Mouse (Mus musculus) cortical plate, adult 2 months (tissue): Measurements from ENCODE around the gene Btbd35f6.
"Not testable (repeated sequence)": the region's sequence is repeated elsewhere in the genome, so short reads cannot be mapped to it uniquely, and the experiment has no call there.

Experiments
- CTCF ChIP-seq: fragments of 200-500 bp; IDR thresholded peaks from 2 replicates; pipeline ENCODE4 v1.5.1; 2011; ENCODE audit warnings: mild to moderate bottlenecking, control low read depth, low read length; ENCODE audit not compliant: insufficient read depth; ENCODE audit errors: extremely low read depth
- POLR2A ChIP-seq: fragments of 200-500 bp; IDR thresholded peaks from 2 replicates; pipeline ENCODE4 v1.6.1; 2011; ENCODE audit warnings: mild to moderate bottlenecking, low read length, control low read depth; ENCODE audit not compliant: insufficient read depth; ENCODE audit errors: extremely low read depth

DNA sequence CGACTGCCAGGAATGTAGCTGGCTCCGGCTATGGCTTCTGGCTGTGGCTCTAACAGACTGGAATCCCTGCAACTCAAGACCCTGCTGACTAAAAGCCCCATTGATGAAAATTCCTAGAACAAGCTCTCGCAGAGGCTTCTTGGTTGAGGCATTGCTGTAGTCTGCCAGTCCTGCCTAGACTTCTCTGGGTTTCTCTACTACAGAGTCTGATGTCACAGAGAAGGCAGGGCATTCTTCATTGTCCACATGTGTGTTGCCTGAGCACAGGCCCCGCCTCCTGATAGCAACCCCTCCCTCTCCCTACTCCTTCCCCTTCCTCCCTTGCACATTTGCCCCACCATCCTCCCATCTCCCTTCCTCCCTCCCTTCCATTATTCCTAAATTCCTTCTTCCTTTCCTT is at the start of gene Btbd35f6:
- TF ChIP-seq CTCF, POLR2A: not testable (repeated sequence)
